Mouse (Mus musculus): ENCODE results near the gene Ell2. TPM values are rescaled to one million over a fixed set of nuclear protein-coding genes. Genes with fewer than 3 reads are reported as not detected.
A peak's percentile ranks its signal among the peaks of the same experiment; 100 is the strongest.

Ell2 gene
- total RNA-seq, 2 experiments from 2014 or later, result 20.4 to 22.8 TPM

- no peak for DNase-seq
- intact Hi-C loops (cut with DNase I), result no loop called here
Observed at GRCm38 (mm10) chr13:75727932-75728331, 21.4 kb downstream of the Ell2 start.

- intact Hi-C loops (cut with DNase I), result no loop called here
- no peak for DNase-seq
Observed at GRCm38 (mm10) chr13:75729834-75730233, 23.3 kb downstream of the Ell2 start.

- DNase-seq, result no peak
- intact Hi-C loops (cut with DNase I), result no loop called here
Observed at GRCm38 (mm10) chr13:75730717-75731116, 24.2 kb downstream of the Ell2 start.

GRCm38 (mm10) chr13:75733594-75734161 is 27.1 kb downstream of the Ell2 start:
- no peak for DNase-seq
- intact Hi-C loops (cut with DNase I), result no loop called here

- no peak for DNase-seq
- intact Hi-C loops (cut with DNase I), result no loop called here
Observed at GRCm38 (mm10) chr13:75734231-75734630, 27.7 kb downstream of the Ell2 start.

- DNase-seq, result no peak
- intact Hi-C loops (cut with DNase I), result no loop called here
Observed at GRCm38 (mm10) chr13:75735606-75736005, 29.0 kb downstream of the Ell2 start.

GRCm38 (mm10) chr13:75737991-75738390 is 31.4 kb downstream of the Ell2 start:
- intact Hi-C loops (cut with DNase I), result no loop called here
- no peak for DNase-seq

- intact Hi-C loops (cut with DNase I), result no loop called here
- DNase-seq, result no peak
Observed at GRCm38 (mm10) chr13:75738536-75738935, 32.0 kb downstream of the Ell2 start.

GRCm38 (mm10) chr13:75738957-75739356 is 32.4 kb downstream of the Ell2 start:
- no peak for DNase-seq
- intact Hi-C loops (cut with DNase I), result no loop called here

- intact Hi-C loops (cut with DNase I), result no loop called here
Observed at GRCm38 (mm10) chr13:75740018-75740417, 33.5 kb downstream of the Ell2 start.

GRCm38 (mm10) chr13:75741119-75741518 is 34.6 kb downstream of the Ell2 start:
- intact Hi-C loops (cut with DNase I), result no loop called here
- DNase-seq, result no peak

More at GRCm38 (mm10) chr13:75740018-75740417, 33.5 kb downstream of the Ell2 start:
- no peak for DNase-seq

GRCm38 (mm10) chr13:75741736-75742729 is 35.5 kb downstream of the Ell2 start:
- intact Hi-C loops (cut with DNase I), result no loop called here
- no peak for DNase-seq

GRCm38 (mm10) chr13:75742970-75743369 is 36.4 kb downstream of the Ell2 start:
- intact Hi-C loops (cut with DNase I), result no loop called here
- no peak for DNase-seq

- DNase-seq, result no peak
- intact Hi-C loops (cut with DNase I), result no loop called here
Observed at GRCm38 (mm10) chr13:75744065-75744464, 37.5 kb downstream of the Ell2 start.

GRCm38 (mm10) chr13:75745328-75745727 is 38.8 kb downstream of the Ell2 start:
- intact Hi-C loops (cut with DNase I), result no loop called here
- DNase-seq, result no peak

- intact Hi-C loops (cut with DNase I), result no loop called here
- no peak for DNase-seq
Observed at GRCm38 (mm10) chr13:75747265-75747664, 40.7 kb downstream of the Ell2 start.

- intact Hi-C loops (cut with DNase I), result no loop called here
- DNase-seq, result no peak
Observed at GRCm38 (mm10) chr13:75748685-75749084, 42.1 kb downstream of the Ell2 start.

- no peak for DNase-seq
- intact Hi-C loops (cut with DNase I), result loop anchor here (2.0 to 5.0 kb wide), 2 partner anchors 26 to 43 kb away; partner anchors contain the start of gene Ell2
Observed at GRCm38 (mm10) chr13:75750785-75751184, 44.2 kb downstream of the Ell2 start.

GRCm38 (mm10) chr13:75752216-75752938 is 45.8 kb downstream of the Ell2 start:
- intact Hi-C loops (cut with DNase I), result loop anchor here (5.0 kb wide), 1 partner anchor 45 kb away; the partner anchor contains the start of gene Ell2
- DNase-seq, result peak; percentile 81 to 88

GRCm38 (mm10) chr13:75754398-75754797 is 47.8 kb downstream of the Ell2 start:
- intact Hi-C loops (cut with DNase I), result loop anchor here (5.0 kb wide), 1 partner anchor 47 kb away; the partner anchor contains the start of gene Ell2

More at GRCm38 (mm10) chr13:75754398-75754797, 47.8 kb downstream of the Ell2 start:
- DNase-seq, result no peak

All from heart, postnatal 14 days (tissue).